Mouse (Mus musculus): ENCODE measurements around the gene Sugt1.

GRCm38 (mm10) chr14:79671008-79671407, 83.5 kb downstream of the Sugt1 start:
- TF ChIP-seq MAX (IDR thresholded peaks at IDR 0.05; ENCODE audit: low read length) (no peak), MXI1 (IDR thresholded peaks at IDR 0.05; ENCODE audit: low read depth, low read length) (no peak), KAT2A (conservative IDR thresholded peaks at IDR 0.05; ENCODE audit: low read depth, low read length) (no peak), EP300 (IDR thresholded peaks at IDR 0.05; ENCODE audit: low read depth in 1 of 2, low read length in 2 of 2) (no peak), CTCF (IDR thresholded peaks at IDR 0.05 in 2 of 3, conservative IDR thresholded peaks at IDR 0.05 in 1 of 3; ENCODE audit: control insufficient read depth in 1 of 3, insufficient read depth in 1 of 3, low read depth in 2 of 3, low read length in 3 of 3, poor library complexity in 1 of 3, severe bottlenecking in 1 of 3) (no peak), CHD2 (IDR thresholded peaks at IDR 0.05; ENCODE audit: low read length) (no peak), NRF1 (IDR thresholded peaks at IDR 0.05; ENCODE audit: insufficient read depth, low read depth, low read length, poor library complexity, severe bottlenecking) (no peak), ZMIZ1 (IDR thresholded peaks at IDR 0.05; ENCODE audit: low read depth, low read length) (no peak)

All from MEL (cell line).